Mouse (Mus musculus) embryonic fibroblast, embryonic 13.5 days (primary cell): Measurements from ENCODE around the gene Hist1h2bg.
A peak's percentile ranks its signal among the peaks of the same experiment; 100 is the strongest.

Experiments
- CTCF ChIP-seq: IDR thresholded peaks from 2 replicates; pipeline ENCODE4 v1.5.1; 2011; ENCODE audit warnings: mild to moderate bottlenecking, control low read depth, low read length, moderate library complexity, borderline replicate concordance; ENCODE audit not compliant: insufficient read depth
- POLR2A ChIP-seq: IDR thresholded peaks from 2 replicates; pipeline ENCODE4 v1.6.1; 2011; ENCODE audit warnings: low read depth, mild to moderate bottlenecking, control low read depth, low read length, moderate library complexity

DNA sequence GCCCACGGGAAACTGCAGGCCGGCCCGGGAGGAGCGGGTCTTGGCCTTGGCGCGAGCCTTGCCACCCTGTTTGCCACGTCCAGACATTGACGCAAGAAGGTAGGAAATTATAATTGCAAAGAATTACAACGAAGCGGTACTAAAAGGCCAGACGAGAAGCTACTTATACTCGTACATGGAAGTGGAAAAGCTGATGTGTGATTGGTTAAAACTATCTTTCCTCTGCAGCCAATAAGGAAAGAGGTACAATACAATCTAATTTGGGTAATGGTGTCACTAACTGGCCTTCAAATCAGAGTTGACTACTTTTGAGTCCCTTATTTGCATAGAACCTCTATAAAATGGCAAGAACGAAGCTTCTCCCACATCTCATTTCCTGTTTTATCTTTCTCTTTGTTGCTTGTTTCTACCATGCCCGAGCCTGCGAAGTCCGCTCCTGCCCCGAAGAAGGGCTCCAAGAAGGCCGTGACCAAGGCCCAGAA, at the start of gene Hist1h2bg, which contains the start of gene Hist1h2ae:
- no peak for TF ChIP-seq CTCF
- peak; percentile 66; the same call in 1 of the 2 replicates for TF ChIP-seq POLR2A
